Mouse (Mus musculus) bone marrow, adult 2 months (tissue): ENCODE measurements around the gene Zdhhc11. TPM values are rescaled to one million over a fixed set of nuclear protein-coding genes. Genes with fewer than 3 reads are reported as not detected.
"Not testable (repeated sequence)": the region's sequence is repeated elsewhere in the genome, so short reads cannot be mapped to it uniquely, and the experiment has no call there.

Experiments used
- H3K27ac ChIP-seq: fragments of 200-500 bp; 2 replicates; pipeline ENCODE4 v1.5.1; 2012; ENCODE audit warnings: low read depth, mild to moderate bottlenecking, control low read depth, inconsistent platforms, low read length; ENCODE audit not compliant: control insufficient read depth, poor library complexity, insufficient read depth
- H3K4me1 ChIP-seq: fragments of 200-500 bp; 2 replicates; pipeline ENCODE4 v1.6.1; 2011; ENCODE audit warnings: low read length; ENCODE audit not compliant: control insufficient read depth, insufficient read depth
- H3K4me3 ChIP-seq: fragments of 200-500 bp; replicated peaks from 2 replicates; pipeline ENCODE3; 2011; ENCODE audit warnings: mild to moderate bottlenecking, low read depth, low read length, control low read depth; ENCODE audit not compliant: control insufficient read depth
- CTCF ChIP-seq: fragments of 200-500 bp; IDR thresholded peaks from 2 replicates; pipeline ENCODE4 v1.5.1; 2011; ENCODE audit warnings: low read length, control low read depth; ENCODE audit not compliant: control insufficient read depth, insufficient read depth
- POLR2A ChIP-seq: fragments of 200-500 bp; IDR thresholded peaks from 2 replicates; pipeline ENCODE4 v1.6.1; 2011; ENCODE audit warnings: low read depth, mild to moderate bottlenecking, control low read depth, low read length, borderline replicate concordance; ENCODE audit not compliant: control insufficient read depth
- WGBS: fragments of 180-500 bp; shearing (Covaris S2); methylation state at CpG from one replicate; pipeline ENCODE4 v1.1.7; 2018; 5-methylcytosine and 5-hydroxymethylcytosine counted together
- polyA plus RNA-seq: library from polyadenylated mRNA; stranded (reverse); fragments of >200 nt; gene quantifications from 2 replicates; pipeline ENCODE4 v1.2.4, GENCODE M21; 2011; ENCODE audit warnings: low replicate concordance; ENCODE audit not compliant: missing spikeins, insufficient read depth, insufficient read length

Zdhhc11 gene
- polyA plus RNA-seq, 1 experiment, result not detected

DNA sequence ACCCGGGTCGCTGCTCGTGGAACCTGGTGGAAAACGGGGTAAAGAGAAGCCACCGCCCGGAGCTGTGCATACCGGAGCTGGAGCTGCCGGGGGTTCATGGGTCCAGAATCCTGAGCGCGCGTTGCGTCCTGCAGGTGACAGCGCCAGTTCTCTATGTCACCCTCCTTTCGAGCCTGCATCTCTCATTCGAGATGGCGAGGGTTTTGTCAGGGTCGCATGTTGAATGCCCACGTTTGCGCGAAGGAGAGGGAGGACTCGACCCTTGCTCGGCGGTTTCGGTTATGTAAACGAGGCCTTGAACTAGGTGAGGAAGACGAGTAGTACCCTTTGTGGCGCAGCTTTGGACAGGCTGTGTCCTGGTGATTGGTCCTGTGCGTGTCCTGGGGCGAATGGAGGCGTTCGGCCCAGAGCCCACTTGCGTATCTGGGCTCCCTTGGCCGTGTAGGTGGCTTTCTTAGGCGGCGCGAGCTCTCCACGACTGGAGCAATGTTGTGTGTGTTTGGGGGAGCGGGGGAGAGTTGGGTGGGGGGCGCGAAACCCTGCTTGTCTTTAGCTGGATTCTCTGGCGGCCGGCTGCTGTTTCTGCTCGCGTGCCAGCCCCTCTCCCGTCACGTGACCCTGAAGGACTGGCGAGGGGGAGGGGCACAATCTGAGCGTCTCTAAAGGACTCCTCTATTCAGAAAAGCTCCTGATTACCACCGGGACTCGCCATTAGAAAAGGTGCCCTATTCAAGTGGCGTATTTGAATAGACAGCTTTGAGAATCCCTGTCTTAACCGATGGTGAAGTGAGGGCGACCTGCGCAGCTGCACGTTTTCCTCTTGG, 46.4 kb downstream of the Zdhhc11 start:
- Histone ChIP-seq H3K27ac (no peak overlapping the region), H3K4me1 (no peaks in the 10 kb centered on the region), H3K4me3 (peak overlapping the region; percentile 72)
- TF ChIP-seq CTCF, result no peak
- no peak for TF ChIP-seq POLR2A
- WGBS, result 1% methylated on average over 55 of the region's 55 CpGs

DNA sequence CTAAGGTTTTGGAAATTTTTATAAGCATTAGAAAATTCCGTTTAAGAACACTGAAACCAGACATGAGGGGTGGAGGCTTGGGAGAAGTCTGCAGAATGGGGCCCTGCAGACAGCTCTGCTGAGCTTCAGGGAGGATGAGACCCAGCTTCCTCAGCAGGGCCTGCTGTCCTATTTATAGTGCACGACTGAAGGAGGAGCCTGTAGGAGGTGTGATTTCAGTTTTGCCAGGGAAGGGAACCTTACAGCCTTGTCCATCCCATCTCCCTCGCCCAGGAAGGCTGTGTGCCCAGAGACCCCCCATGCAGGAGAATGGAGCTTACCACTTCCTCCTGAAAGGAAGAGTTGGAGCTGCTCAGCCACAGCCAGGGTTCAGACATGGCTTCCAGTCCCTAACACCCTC, 47.0 kb downstream of the Zdhhc11 start:
- Histone ChIP-seq H3K27ac (no peak overlapping the region), H3K4me1 (no peaks in the 10 kb centered on the region), H3K4me3 (no peak overlapping the region)
- WGBS, result 16% methylated on average over 3 of the region's 3 CpGs
- TF ChIP-seq CTCF (no peak), POLR2A (no peak)

DNA sequence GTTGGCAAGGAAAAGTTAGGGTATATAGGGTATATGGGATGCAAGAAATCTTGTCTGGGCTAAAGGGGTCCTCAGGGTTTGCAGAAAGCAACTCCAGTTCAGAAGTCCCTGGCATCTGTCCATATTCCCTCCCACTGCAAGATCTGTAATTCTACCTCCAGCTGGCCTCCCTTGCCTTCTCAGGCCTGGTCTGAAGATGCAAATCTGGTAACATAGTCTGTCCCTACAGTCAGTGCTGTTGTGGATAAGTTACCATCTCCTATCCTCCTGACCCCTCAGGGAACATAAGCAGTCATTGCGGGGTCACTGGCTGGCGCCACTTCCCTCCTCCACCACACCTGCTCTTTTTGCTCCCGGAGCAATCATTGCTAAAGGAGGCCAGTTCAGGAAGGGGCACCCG, 52.3 kb downstream of the Zdhhc11 start:
- 75% methylated on average over 4 of the region's 4 CpGs for WGBS
- no peak overlapping the region for H3K4me3 ChIP-seq
- no peaks in the 10 kb centered on the region for H3K4me1 ChIP-seq
- H3K27ac ChIP-seq, result no peak overlapping the region
- TF ChIP-seq POLR2A (no peak), CTCF (no peak)

DNA sequence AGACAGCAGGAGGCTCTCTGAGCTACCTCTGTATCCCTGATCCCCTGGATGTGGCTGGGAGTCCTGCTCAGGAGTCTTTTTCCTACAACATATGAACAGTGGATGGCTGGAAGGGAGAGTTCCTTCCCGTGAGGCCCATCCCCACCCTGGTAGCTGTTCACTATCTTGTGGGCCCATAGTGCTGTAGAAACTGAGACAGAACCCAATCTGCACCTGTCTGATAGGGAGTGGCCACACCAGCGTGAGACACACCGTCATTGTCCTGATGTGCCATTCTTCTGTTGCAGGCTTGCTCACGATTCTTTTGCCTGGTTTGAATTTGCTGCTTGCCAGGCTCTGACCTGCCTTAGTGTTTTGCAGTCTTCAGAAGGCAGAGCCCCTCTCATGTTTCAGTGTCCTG, 53.8 kb downstream of the Zdhhc11 start:
- Histone ChIP-seq H3K27ac (no peak overlapping the region), H3K4me1 (no peaks in the 10 kb centered on the region), H3K4me3 (no peak overlapping the region)
- 59% methylated on average over 4 of the region's 4 CpGs for WGBS
- TF ChIP-seq POLR2A (no peak), CTCF (no peak)

DNA sequence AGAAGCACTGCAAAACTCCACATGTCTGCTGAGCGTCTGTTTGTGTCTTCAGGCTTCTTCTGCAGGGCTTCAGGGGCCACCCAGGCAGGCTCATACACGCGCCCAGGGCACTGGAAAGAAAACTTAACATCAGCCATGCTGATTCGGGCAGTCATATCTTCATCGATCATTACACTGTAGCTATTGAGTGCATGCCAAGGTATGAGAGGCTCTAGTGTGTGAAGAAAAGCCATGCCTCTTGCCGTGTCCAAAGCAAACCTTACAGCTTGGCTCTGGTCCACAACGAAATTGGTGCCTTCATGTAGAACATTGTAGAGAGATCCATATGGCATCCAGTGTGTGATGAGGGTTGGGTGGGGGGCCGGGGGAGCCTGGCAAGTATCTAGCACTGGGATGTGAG, 55.4 kb downstream of the Zdhhc11 start:
- 83% methylated on average over 8 of the region's 8 CpGs for WGBS

DNA sequence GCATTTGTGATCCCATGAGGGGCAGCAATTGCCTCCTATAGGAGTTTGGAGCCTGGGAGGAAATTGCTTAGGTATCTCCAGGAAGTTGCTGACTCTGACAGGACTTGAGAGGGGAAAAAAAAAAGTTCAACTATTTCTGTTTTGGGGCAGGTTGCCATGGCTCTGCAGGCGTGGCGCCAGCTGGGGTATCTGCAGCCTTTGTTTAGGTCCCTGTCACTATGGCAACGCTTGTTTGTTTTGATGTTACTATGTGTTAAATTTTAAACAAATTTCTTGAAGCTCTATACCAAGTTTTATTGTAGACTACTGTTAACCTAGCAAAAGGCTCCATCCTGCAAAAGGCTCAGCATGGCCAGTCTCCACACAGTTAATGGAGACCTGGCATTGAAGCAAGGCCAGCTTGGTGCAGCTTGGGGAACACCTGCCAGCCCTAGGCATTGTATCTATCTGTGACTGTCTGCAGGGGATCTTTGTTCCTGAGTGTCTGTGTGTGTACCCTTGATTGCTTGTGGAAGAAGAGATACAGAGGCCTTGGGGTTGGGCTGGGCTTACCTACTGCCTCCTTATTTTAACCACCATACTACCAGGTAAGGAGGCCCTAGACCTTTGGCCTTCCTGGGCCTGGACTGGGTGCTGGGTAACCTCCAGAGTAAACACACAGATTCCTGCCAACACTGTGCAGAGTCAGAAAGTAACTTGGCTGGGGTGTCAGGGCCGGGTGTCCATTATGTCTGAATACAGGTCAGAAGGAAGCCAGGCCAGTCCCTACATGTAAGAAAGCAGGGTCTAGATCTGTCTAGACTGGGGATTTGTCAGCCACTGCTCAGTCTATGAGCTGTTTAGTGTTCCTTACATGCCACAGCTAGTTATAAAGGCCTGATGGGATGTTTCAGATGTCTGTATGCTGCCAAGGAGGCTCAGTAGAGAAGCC, 61.8 kb downstream of the Zdhhc11 start:
- TF ChIP-seq CTCF (no peak), POLR2A (no peak)
- no peak overlapping the region for H3K27ac ChIP-seq
- H3K4me1 ChIP-seq, result no peaks in the 10 kb centered on the region
- WGBS, result 74% methylated on average over 4 of the region's 4 CpGs
- no peak overlapping the region for H3K4me3 ChIP-seq

More for the DNA sequence above, 55.4 kb downstream of the Zdhhc11 start:
- not testable (repeated sequence) for H3K4me1 ChIP-seq, H3K27ac ChIP-seq, H3K4me3 ChIP-seq

DNA sequence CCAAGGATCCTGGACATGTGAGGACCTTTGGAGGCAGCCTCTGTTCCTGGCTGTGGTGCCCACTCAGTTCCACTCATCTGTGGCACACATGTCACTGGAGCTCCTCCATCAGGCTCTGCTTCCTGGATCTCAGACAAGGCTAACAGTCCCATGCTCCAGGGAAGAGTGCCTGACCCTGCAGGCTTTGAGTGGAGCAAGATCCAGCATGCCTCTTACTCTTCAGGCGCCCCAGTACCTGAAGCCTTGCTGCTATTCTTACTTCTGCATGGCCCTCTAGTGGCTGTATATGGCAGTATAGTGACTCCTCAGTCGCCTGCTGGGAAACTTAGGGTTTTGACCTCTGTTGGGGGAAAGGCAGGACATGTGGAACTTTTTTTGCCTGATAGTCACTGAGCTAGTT, 62.6 kb downstream of the Zdhhc11 start:
- Histone ChIP-seq H3K4me3 (no peak overlapping the region), H3K27ac (no peak overlapping the region), H3K4me1 (no peaks in the 10 kb centered on the region)
- 39% methylated on average over 2 of the region's 2 CpGs for WGBS
- 0 out of 2 replicates have a peak, but pooled peaks have one; percentile 20 for TF ChIP-seq CTCF
- TF ChIP-seq POLR2A, result no peak

DNA sequence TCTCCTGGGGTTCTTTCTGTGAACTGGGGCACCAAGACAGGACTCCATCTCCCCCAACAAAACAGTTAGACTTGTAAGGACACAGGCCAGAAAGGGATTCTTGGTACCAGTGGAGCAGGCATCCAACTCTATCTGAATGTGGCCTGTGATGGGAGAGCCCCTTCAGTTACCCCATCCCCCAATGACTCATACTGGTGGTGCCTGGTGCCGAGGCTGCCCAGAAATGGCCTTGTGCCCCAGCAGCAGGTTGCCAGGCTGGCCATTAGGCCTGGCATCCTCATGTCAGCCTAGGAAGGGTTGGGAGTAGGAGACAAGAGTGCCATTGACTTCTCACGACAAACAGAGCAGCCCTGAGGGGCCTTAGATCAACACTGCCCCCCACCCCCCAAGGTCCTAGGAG, 64.5 kb downstream of the Zdhhc11 start:
- TF ChIP-seq CTCF, result no peak
- no peak for TF ChIP-seq POLR2A
- H3K27ac ChIP-seq, result no peak overlapping the region
- H3K4me3 ChIP-seq, result no peak overlapping the region
- WGBS, result 74% methylated on average over 2 of the region's 2 CpGs
- H3K4me1 ChIP-seq, result no peaks in the 10 kb centered on the region
